Mouse (Mus musculus): ENCODE results near the gene Kcnq5. TPM values are rescaled to one million over a fixed set of nuclear protein-coding genes. Genes with fewer than 3 reads are reported as not detected.

The Kcnq5 gene
- polyA plus RNA-seq, 1 experiment from 2014 or later = 0.30 TPM

- no peaks in the 10 kb centered on the region for H3K4me1 ChIP-seq (ENCODE audit: control insufficient read depth, insufficient read depth, low read length)
- DNase-seq (ENCODE audit: low spot score, missing footprints) (no peak), ATAC-seq (ENCODE audit: low FRiP score) (no peak)
- H3K9me3 ChIP-seq (ENCODE audit: control insufficient read depth, low read length) = no peaks in the 10 kb centered on the region
- H3K4me2 ChIP-seq = no peak overlapping the region
- H3K27me3 ChIP-seq (ENCODE audit: control insufficient read depth, insufficient read depth, low read length) = no peaks in the 10 kb centered on the region
- no peak overlapping the region for H3K4me3 ChIP-seq (ENCODE audit: low read depth, low read length)
- 81% methylated on average over 1 of the region's 1 CpGs for WGBS
- H3K9ac ChIP-seq (ENCODE audit: low read length) = no peak overlapping the region
- no peak overlapping the region for H3K27ac ChIP-seq (ENCODE audit: low read depth, low read length)
- H3K36me3 ChIP-seq (ENCODE audit: control insufficient read depth, insufficient read depth, low read length) = no peaks in the 10 kb centered on the region
Observed at GRCm38 (mm10) chr1:21634013-21634412, 327.7 kb downstream of the Kcnq5 start.

DNA sequence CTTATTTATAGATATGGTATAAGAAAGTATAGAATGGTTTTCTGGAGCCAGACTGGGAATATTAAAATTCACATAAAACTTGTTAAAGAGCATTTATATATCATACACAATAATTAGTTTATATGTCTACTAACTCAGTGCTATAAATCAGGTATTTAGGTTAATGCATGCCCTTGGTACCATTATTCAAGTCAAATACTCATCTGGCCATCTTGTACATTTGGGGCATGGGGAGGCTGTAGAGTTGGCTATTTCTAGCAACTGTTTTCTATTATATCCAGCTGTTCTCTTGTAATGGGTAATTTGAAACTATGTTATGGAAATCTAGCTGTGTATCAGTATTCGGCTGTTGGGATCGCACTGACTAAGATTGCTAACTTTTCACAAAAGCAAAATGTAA, 339.3 kb downstream of the Kcnq5 start:
- ATAC-seq (ENCODE audit: low FRiP score) = no peak
- Histone ChIP-seq H3K9me3 (ENCODE audit: control insufficient read depth, low read length) (no peaks in the 10 kb centered on the region), H3K9ac (ENCODE audit: low read length) (no peak overlapping the region), H3K4me2 (no peak overlapping the region), H3K4me1 (ENCODE audit: control insufficient read depth, insufficient read depth, low read length) (no peaks in the 10 kb centered on the region), H3K36me3 (ENCODE audit: control insufficient read depth, insufficient read depth, low read length) (no peaks in the 10 kb centered on the region), H3K4me3 (ENCODE audit: low read depth, low read length) (no peak overlapping the region), H3K27ac (ENCODE audit: low read depth, low read length) (no peak overlapping the region), H3K27me3 (ENCODE audit: control insufficient read depth, insufficient read depth, low read length) (no peaks in the 10 kb centered on the region)
- no peak for DNase-seq (ENCODE audit: low spot score, missing footprints)
- WGBS = 80% methylated on average over 2 of the region's 2 CpGs

- WGBS = 79% methylated on average over 1 of the region's 1 CpGs
- ATAC-seq (ENCODE audit: low FRiP score) = no peak
- Histone ChIP-seq H3K9me3 (ENCODE audit: control insufficient read depth, low read length) (no peaks in the 10 kb centered on the region), H3K9ac (ENCODE audit: low read length) (no peak overlapping the region), H3K4me3 (ENCODE audit: low read depth, low read length) (no peak overlapping the region), H3K4me2 (no peak overlapping the region), H3K27ac (ENCODE audit: low read depth, low read length) (no peak overlapping the region), H3K4me1 (ENCODE audit: control insufficient read depth, insufficient read depth, low read length) (no peaks in the 10 kb centered on the region), H3K36me3 (ENCODE audit: control insufficient read depth, insufficient read depth, low read length) (no peaks in the 10 kb centered on the region), H3K27me3 (ENCODE audit: control insufficient read depth, insufficient read depth, low read length) (no peaks in the 10 kb centered on the region)
- DNase-seq (ENCODE audit: low spot score, missing footprints) = no peak
Observed at GRCm38 (mm10) chr1:21622039-21622438, 339.7 kb downstream of the Kcnq5 start.

DNA sequence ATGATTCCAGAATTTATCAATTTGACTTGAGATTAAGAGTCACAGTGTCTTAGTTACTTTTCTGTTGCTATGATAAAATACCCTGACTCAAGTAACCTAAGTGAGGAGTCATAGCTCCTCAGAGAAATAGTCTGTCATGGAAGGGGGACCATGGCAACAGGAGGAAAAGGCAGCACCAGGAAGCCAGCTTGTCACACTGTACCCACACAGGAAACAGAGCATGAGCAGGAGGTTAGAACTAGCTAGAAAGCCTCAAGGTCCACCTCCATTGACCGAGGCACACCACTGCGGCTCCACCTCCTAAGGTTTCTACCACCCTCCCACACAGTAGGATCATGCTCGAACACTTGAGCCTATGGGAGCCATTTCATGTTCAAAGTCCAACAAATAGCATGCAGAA, 343.0 kb downstream of the Kcnq5 start:
- Histone ChIP-seq H3K4me1 (ENCODE audit: control insufficient read depth, insufficient read depth, low read length) (no peaks in the 10 kb centered on the region), H3K27me3 (ENCODE audit: control insufficient read depth, insufficient read depth, low read length) (no peaks in the 10 kb centered on the region), H3K36me3 (ENCODE audit: control insufficient read depth, insufficient read depth, low read length) (no peaks in the 10 kb centered on the region), H3K27ac (ENCODE audit: low read depth, low read length) (no peak overlapping the region), H3K4me2 (no peak overlapping the region), H3K9ac (ENCODE audit: low read length) (no peak overlapping the region), H3K9me3 (ENCODE audit: control insufficient read depth, low read length) (no peaks in the 10 kb centered on the region), H3K4me3 (ENCODE audit: low read depth, low read length) (no peak overlapping the region)
- DNase-seq (ENCODE audit: low spot score, missing footprints) = no peak
- ATAC-seq (ENCODE audit: low FRiP score) = no peak
- WGBS = 92% methylated on average over 3 of the region's 3 CpGs

DNA sequence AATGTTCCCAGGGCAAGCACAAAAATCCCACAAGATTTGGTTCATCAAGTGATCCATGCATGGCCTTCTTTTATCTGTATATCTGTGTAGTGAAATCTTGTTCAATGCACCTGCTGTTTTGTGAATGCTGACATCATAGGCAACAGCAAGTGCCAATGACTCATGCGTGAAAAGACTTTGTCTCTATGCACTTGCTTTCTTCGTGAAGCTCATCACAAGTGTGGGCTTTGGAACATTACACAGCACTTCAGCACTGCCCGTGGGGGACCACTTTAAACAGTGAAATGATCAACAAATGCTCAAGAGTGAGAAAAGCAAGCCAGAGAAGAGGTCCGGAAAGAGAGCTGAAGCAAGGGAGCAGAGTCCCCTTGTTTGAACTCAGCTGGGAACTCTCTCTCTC, 345.1 kb downstream of the Kcnq5 start:
- Histone ChIP-seq H3K27me3 (ENCODE audit: control insufficient read depth, insufficient read depth, low read length) (no peaks in the 10 kb centered on the region), H3K9ac (ENCODE audit: low read length) (no peak overlapping the region), H3K9me3 (ENCODE audit: control insufficient read depth, low read length) (no peaks in the 10 kb centered on the region), H3K36me3 (ENCODE audit: control insufficient read depth, insufficient read depth, low read length) (no peaks in the 10 kb centered on the region), H3K4me3 (ENCODE audit: low read depth, low read length) (no peak overlapping the region), H3K27ac (ENCODE audit: low read depth, low read length) (no peak overlapping the region), H3K4me2 (no peak overlapping the region), H3K4me1 (ENCODE audit: control insufficient read depth, insufficient read depth, low read length) (no peaks in the 10 kb centered on the region)
- ATAC-seq (ENCODE audit: low FRiP score) (no peak), DNase-seq (ENCODE audit: low spot score, missing footprints) (no peak)
- 72% methylated on average over 4 of the region's 4 CpGs for WGBS

GRCm38 (mm10) chr1:21613933-21614332, 347.8 kb downstream of the Kcnq5 start:
- no peak overlapping the region for H3K27ac ChIP-seq (ENCODE audit: low read depth, low read length)
- H3K9ac ChIP-seq (ENCODE audit: low read length) = no peak overlapping the region
- ATAC-seq (ENCODE audit: low FRiP score) (no peak), DNase-seq (ENCODE audit: low spot score, missing footprints) (no peak)
- no peaks in the 10 kb centered on the region for H3K36me3 ChIP-seq (ENCODE audit: control insufficient read depth, insufficient read depth, low read length)
- no peak overlapping the region for H3K4me3 ChIP-seq (ENCODE audit: low read depth, low read length)
- no peak overlapping the region for H3K4me2 ChIP-seq
- H3K27me3 ChIP-seq (ENCODE audit: control insufficient read depth, insufficient read depth, low read length) = no peaks in the 10 kb centered on the region
- 87% methylated on average over 2 of the region's 2 CpGs for WGBS
- no peaks in the 10 kb centered on the region for H3K9me3 ChIP-seq (ENCODE audit: control insufficient read depth, low read length)
- no peaks in the 10 kb centered on the region for H3K4me1 ChIP-seq (ENCODE audit: control insufficient read depth, insufficient read depth, low read length)

- no peaks in the 10 kb centered on the region for H3K9me3 ChIP-seq (ENCODE audit: control insufficient read depth, low read length)
- no peak overlapping the region for H3K4me3 ChIP-seq (ENCODE audit: low read depth, low read length)
- no peak overlapping the region for H3K4me2 ChIP-seq
- H3K9ac ChIP-seq (ENCODE audit: low read length) = no peak overlapping the region
- no peak for DNase-seq (ENCODE audit: low spot score, missing footprints)
- 77% methylated on average over 4 of the region's 4 CpGs for WGBS
- H3K27ac ChIP-seq (ENCODE audit: low read depth, low read length) = no peak overlapping the region
- no peaks in the 10 kb centered on the region for H3K27me3 ChIP-seq (ENCODE audit: control insufficient read depth, insufficient read depth, low read length)
- no peaks in the 10 kb centered on the region for H3K36me3 ChIP-seq (ENCODE audit: control insufficient read depth, insufficient read depth, low read length)
- no peaks in the 10 kb centered on the region for H3K4me1 ChIP-seq (ENCODE audit: control insufficient read depth, insufficient read depth, low read length)
- ATAC-seq (ENCODE audit: low FRiP score) = no peak
Observed at GRCm38 (mm10) chr1:21604003-21604402, 357.7 kb downstream of the Kcnq5 start.

DNA sequence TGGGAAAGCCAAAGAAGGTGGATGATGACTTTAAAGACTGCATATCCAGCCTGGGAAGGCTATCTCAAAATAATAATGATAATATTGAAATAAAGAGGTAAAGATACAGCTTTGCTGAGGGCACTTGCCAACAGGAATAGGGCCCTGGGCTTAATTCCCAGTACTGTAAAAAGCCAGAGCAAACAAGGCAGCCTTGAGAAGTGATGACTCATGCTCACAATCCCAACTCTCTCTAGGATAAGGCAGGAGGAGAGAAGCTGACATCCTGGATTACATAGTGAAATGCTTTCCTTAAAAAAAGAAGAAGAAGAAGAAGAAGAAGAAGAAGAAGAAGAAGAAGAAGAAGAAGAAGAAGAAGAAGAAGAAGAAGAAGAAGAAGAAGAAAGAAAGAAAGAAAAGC, 359.2 kb downstream of the Kcnq5 start:
- no peak for DNase-seq (ENCODE audit: low spot score, missing footprints)

DNA sequence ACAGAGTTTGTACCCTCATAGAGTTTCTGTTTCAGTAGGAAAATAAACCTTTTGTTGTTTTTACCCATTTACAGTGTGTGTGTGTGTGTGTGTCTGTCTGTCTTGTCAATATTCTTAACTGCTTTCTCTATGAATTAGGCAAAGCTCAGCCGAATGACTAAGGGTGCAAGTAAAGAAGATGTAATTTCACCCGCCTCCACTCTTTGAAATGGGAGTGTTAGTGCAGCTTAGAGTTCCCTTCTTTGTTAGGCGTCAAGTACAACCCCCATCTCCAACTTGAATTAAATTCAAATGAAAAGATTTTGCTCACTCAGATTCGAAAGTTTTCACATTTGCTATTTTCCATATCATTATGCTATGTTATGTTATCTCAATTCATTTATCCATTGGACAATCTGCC, 361.1 kb downstream of the Kcnq5 start:
- Histone ChIP-seq H3K4me3 (ENCODE audit: low read depth, low read length) (no peak overlapping the region), H3K4me2 (no peak overlapping the region), H3K36me3 (ENCODE audit: control insufficient read depth, insufficient read depth, low read length) (no peaks in the 10 kb centered on the region), H3K4me1 (ENCODE audit: control insufficient read depth, insufficient read depth, low read length) (no peaks in the 10 kb centered on the region), H3K27me3 (ENCODE audit: control insufficient read depth, insufficient read depth, low read length) (no peaks in the 10 kb centered on the region), H3K9ac (ENCODE audit: low read length) (no peak overlapping the region), H3K9me3 (ENCODE audit: control insufficient read depth, low read length) (no peaks in the 10 kb centered on the region), H3K27ac (ENCODE audit: low read depth, low read length) (no peak overlapping the region)
- WGBS = 75% methylated on average over 4 of the region's 4 CpGs
- no peak for ATAC-seq (ENCODE audit: low FRiP score)
- DNase-seq (ENCODE audit: low spot score, missing footprints) = no peak

More for the DNA sequence above, 359.2 kb downstream of the Kcnq5 start:
- H3K27me3 ChIP-seq (ENCODE audit: control insufficient read depth, insufficient read depth, low read length) = no peaks in the 10 kb centered on the region
- H3K9me3 ChIP-seq (ENCODE audit: control insufficient read depth, low read length) = no peaks in the 10 kb centered on the region
- no peaks in the 10 kb centered on the region for H3K4me1 ChIP-seq (ENCODE audit: control insufficient read depth, insufficient read depth, low read length)
- no peak overlapping the region for H3K4me2 ChIP-seq
- no peak overlapping the region for H3K27ac ChIP-seq (ENCODE audit: low read depth, low read length)
- ATAC-seq (ENCODE audit: low FRiP score) = no peak
- H3K36me3 ChIP-seq (ENCODE audit: control insufficient read depth, insufficient read depth, low read length) = no peaks in the 10 kb centered on the region
- no peak overlapping the region for H3K9ac ChIP-seq (ENCODE audit: low read length)
- H3K4me3 ChIP-seq (ENCODE audit: low read depth, low read length) = no peak overlapping the region

GRCm38 (mm10) chr1:21593872-21594271, 367.9 kb downstream of the Kcnq5 start:
- ATAC-seq (ENCODE audit: low FRiP score) = peak; percentile 50; the same call in 1 of the 2 replicates
- Histone ChIP-seq H3K9ac (ENCODE audit: low read length) (no peak overlapping the region), H3K9me3 (ENCODE audit: control insufficient read depth, low read length) (no peaks in the 10 kb centered on the region), H3K4me3 (ENCODE audit: low read depth, low read length) (no peak overlapping the region), H3K27me3 (ENCODE audit: control insufficient read depth, insufficient read depth, low read length) (no peaks in the 10 kb centered on the region), H3K27ac (ENCODE audit: low read depth, low read length) (no peak overlapping the region), H3K4me1 (ENCODE audit: control insufficient read depth, insufficient read depth, low read length) (no peaks in the 10 kb centered on the region), H3K36me3 (ENCODE audit: control insufficient read depth, insufficient read depth, low read length) (no peaks in the 10 kb centered on the region), H3K4me2 (no peak overlapping the region)
- no peak for DNase-seq (ENCODE audit: low spot score, missing footprints)
- WGBS = 60% methylated on average over 4 of the region's 4 CpGs

Data from midbrain, embryonic 11.5 days (tissue).